Mouse (Mus musculus) hindbrain, embryonic 10.5 days (tissue): ENCODE measurements around the gene Tmem54. TPM values are rescaled to one million over a fixed set of nuclear protein-coding genes. Genes with fewer than 3 reads are reported as not detected.

Source experiments
- DNase-seq: peaks from one replicate; pipeline ENCODE4 v3.0.0-alpha.2; 2017; ENCODE audit warnings: low spot score
- H3K27ac ChIP-seq: fragments of 300-500 bp; sonication (generic); 2 replicates; pipeline ENCODE4 v1.5.1; 2016; ENCODE audit warnings: mild to moderate bottlenecking, moderate library complexity
- H3K27me3 ChIP-seq: fragments of 300-500 bp; sonication (generic); 2 replicates; pipeline ENCODE4 v1.6.1; 2016; ENCODE audit warnings: mild to moderate bottlenecking; ENCODE audit not compliant: poor library complexity, insufficient read depth, severe bottlenecking
- H3K36me3 ChIP-seq: fragments of 300-500 bp; sonication (generic); 2 replicates; pipeline ENCODE4 v1.6.1; 2016; ENCODE audit warnings: mild to moderate bottlenecking, moderate library complexity
- H3K4me1 ChIP-seq: fragments of 300-500 bp; sonication (generic); replicated peaks from 2 replicates; pipeline ENCODE4 v1.6.1; 2016; ENCODE audit warnings: mild to moderate bottlenecking
- H3K4me3 ChIP-seq: fragments of 300-500 bp; sonication (generic); 2 replicates; pipeline ENCODE4 v1.5.1; 2016; ENCODE audit warnings: mild to moderate bottlenecking, moderate library complexity
- H3K9me3 ChIP-seq: fragments of 300-500 bp; sonication (generic); 2 replicates; pipeline ENCODE4 v1.6.1; 2016; ENCODE audit warnings: mild to moderate bottlenecking, moderate library complexity
- WGBS: fragments of 180-500 bp; shearing (Covaris S2); methylation state at CpG from one replicate; pipeline ENCODE4 v1.1.7; 2016; 5-methylcytosine and 5-hydroxymethylcytosine counted together
- polyA plus RNA-seq: library from polyadenylated mRNA; unstranded; fragments of >200 nt; fragmentation: Nextera tagmentation; extraction: Ambion mirVana; gene quantifications from 2 replicates; pipeline ENCODE4 v1.2.1, GENCODE M21; 2016

Gene Tmem54
- polyA plus RNA-seq = 2.5 and 5.1 TPM in 2 replicates

- Histone ChIP-seq H3K4me1 (peaks cover 23% of the 10 kb centered on the region), H3K27me3 (peaks cover 54% of the 10 kb centered on the region), H3K36me3 (no peaks in the 10 kb centered on the region), H3K9me3 (no peaks in the 10 kb centered on the region), H3K4me3 (peak within 1 kb of the TSS; percentile 42), H3K27ac (peak within 1 kb of the TSS; percentile 9; the same call in 1 of the 2 replicates)
- 2% methylated on average over 40 of the region's 40 CpGs for WGBS
- no peak for DNase-seq
Observed at GRCm38 (mm10) chr4:129105356-129105755, at the start of gene Tmem54. TSS of gene Tmem54 (plus strand) at chr4:129105548.

- Histone ChIP-seq H3K9me3 (no peaks in the 10 kb centered on the region), H3K4me3 (no peak overlapping the region), H3K36me3 (no peaks in the 10 kb centered on the region), H3K27ac (no peak overlapping the region), H3K27me3 (peaks cover 22% of the 10 kb centered on the region), H3K4me1 (peaks cover 33% of the 10 kb centered on the region)
- DNase-seq = no peak
- WGBS = 87% methylated on average over 5 of the region's 5 CpGs
Observed at GRCm38 (mm10) chr4:129055562-129055961, 49.8 kb upstream of the Tmem54 start.

DNA sequence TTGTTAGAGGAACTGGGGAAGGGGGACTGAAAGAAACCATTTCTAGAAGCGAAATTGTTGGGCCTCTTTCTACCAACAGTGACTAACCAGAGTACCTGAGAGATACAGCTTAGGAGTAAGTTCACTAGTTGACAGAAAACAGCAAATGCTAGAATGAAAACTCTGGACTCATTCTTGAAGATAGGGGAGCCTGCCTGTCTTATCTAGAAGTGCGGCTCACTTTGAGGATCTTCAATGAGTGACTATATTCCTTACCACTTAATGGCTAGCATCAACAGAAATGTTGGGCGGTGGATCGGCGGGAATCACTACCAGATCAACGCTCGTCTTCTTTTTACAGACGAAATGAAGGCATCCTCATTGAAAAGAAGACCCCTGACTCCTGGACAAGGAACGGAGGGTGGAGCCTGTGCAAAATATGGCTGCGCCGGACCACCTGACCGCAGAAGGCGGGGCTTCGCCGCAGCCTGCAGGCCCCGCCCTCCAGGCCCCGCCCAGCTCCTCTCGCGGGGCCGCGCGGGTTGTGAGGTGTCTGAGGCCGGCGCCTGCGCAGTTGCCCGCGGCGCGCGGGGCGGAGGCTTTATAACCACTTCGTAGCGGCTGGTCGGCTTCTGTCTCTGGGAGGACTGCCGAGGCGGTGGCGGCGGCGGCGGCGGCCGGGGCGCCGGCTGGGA, 47.7 kb upstream of the Tmem54 start:
- 0 out of 2 replicates have a peak, but pooled peaks cover 4% of the 10 kb centered on the region for H3K27me3 ChIP-seq
- 3% methylated on average over 43 of the region's 44 CpGs for WGBS
- peaks cover 23% of the 10 kb centered on the region for H3K4me1 ChIP-seq
- H3K27ac ChIP-seq = peak overlapping the region; percentile 94
- H3K9me3 ChIP-seq = no peaks in the 10 kb centered on the region
- DNase-seq = peak; percentile 97
- H3K36me3 ChIP-seq = no peaks in the 10 kb centered on the region
- peak overlapping the region; percentile 81 for H3K4me3 ChIP-seq

DNA sequence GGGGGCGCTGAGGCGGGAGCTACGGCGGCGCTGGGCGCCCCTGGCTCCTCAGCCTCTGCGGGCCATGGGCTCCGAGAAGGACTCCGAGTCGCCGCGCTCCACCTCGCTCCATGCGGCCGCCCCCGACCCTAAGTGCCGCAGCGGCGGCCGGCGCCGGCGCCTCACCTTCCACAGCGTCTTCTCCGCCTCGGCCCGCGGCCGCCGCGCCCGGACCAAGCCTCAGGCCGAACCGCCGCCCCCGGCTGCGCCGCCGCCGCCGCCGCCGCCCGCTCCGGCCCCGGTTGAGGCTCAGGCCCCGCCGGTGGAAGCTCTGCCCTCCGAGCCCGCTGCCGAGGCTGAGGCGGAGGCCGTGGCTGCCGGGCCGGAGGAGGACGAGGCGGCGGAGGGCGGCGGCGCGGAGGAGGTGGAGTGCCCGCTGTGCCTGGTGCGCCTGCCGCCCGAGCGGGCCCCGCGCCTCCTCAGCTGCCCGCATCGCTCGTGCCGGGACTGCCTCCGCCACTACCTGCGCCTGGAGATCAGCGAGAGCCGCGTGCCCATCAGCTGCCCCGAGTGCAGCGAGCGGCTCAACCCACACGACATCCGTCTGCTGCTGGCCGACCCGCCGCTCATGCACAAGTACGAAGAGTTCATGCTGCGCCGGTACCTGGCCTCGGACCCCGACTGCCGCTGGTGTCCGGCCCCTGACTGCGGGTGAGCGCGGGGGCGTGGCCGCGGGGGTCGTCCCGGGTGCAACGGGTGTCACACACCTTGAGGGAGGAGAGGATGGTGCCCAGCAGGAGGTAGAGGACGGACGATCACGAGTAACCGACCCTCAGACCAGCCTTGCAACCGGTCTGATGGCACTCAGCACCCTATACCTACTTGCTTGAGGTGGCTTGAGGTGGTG, 46.9 kb upstream of the Tmem54 start, which contains the start of gene Rnf19b:
Rnf19b (plus strand) TSS at position 65 of the 886 bp plus-strand sequence.
- Histone ChIP-seq H3K4me3 (peak within 1 kb of the TSS; percentile 81), H3K9me3 (no peaks in the 10 kb centered on the region), H3K36me3 (no peaks in the 10 kb centered on the region), H3K27me3 (no peaks in the 10 kb centered on the region), H3K4me1 (peaks cover 23% of the 10 kb centered on the region), H3K27ac (peak within 1 kb of the TSS; percentile 94)
- WGBS = under 1% methylated on average over 104 of the region's 107 CpGs
- DNase-seq = peak; percentile 57

- Histone ChIP-seq H3K27ac (peak overlapping the region; percentile 94), H3K4me3 (peak overlapping the region; percentile 81), H3K9me3 (no peaks in the 10 kb centered on the region), H3K4me1 (peaks cover 23% of the 10 kb centered on the region), H3K36me3 (no peaks in the 10 kb centered on the region), H3K27me3 (no peaks in the 10 kb centered on the region)
- WGBS = 4% methylated on average over 13 of the region's 13 CpGs
- peak; percentile 34 for DNase-seq
Observed at GRCm38 (mm10) chr4:129059125-129059551, 46.2 kb upstream of the Tmem54 start.

DNA sequence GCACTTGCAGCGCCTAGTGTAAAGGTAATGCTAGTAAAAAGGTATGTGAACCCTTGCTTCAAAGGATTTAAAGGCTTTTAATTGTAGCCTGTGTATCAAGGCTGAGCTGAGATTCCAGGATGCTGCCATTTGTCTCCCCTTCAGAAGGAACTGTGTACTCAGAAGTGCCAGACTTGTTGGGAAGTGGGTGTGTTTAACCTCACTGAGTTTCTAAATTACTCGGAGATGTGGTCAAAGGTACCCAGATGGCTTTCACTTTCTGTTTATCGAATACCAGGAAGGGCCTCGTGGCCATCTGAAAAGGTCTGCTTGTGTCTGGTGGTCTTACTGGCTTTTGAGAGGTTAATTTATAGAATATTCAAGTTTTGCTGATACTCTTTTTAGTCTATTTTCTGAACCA, 45.4 kb upstream of the Tmem54 start:
- no peak for DNase-seq
- WGBS = 66% methylated on average over 4 of the region's 4 CpGs
- Histone ChIP-seq H3K36me3 (no peaks in the 10 kb centered on the region), H3K27ac (no peak overlapping the region), H3K27me3 (no peaks in the 10 kb centered on the region), H3K9me3 (no peaks in the 10 kb centered on the region), H3K4me1 (peaks cover 23% of the 10 kb centered on the region), H3K4me3 (peak overlapping the region; percentile 81)

DNA sequence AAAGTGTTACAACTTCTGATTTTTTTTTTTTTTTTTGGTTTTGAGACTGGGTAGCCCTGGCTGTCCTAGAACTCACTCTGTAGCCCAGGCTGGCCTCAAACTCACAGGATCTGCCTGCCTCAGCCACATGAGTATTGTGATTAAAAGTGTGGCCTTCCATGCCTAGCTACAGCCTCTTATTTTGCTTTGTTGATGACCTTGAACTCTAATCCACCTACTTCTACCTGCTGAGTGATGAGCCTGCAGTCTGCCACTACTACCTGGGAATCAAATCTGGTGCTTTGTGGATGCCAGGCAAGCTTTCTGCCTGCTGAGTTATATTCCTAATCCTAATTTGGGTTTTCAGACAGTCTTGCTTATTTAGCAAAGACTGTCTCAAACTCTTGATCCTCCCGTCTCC, 43.9 kb upstream of the Tmem54 start:
- no peak for DNase-seq
- no peaks in the 10 kb centered on the region for H3K36me3 ChIP-seq
- H3K4me1 ChIP-seq = peaks cover 23% of the 10 kb centered on the region
- no peaks in the 10 kb centered on the region for H3K27me3 ChIP-seq
- H3K27ac ChIP-seq = no peak overlapping the region
- no peaks in the 10 kb centered on the region for H3K9me3 ChIP-seq
- H3K4me3 ChIP-seq = no peak overlapping the region
- WGBS = 93% methylated on average over 1 of the region's 1 CpGs

DNA sequence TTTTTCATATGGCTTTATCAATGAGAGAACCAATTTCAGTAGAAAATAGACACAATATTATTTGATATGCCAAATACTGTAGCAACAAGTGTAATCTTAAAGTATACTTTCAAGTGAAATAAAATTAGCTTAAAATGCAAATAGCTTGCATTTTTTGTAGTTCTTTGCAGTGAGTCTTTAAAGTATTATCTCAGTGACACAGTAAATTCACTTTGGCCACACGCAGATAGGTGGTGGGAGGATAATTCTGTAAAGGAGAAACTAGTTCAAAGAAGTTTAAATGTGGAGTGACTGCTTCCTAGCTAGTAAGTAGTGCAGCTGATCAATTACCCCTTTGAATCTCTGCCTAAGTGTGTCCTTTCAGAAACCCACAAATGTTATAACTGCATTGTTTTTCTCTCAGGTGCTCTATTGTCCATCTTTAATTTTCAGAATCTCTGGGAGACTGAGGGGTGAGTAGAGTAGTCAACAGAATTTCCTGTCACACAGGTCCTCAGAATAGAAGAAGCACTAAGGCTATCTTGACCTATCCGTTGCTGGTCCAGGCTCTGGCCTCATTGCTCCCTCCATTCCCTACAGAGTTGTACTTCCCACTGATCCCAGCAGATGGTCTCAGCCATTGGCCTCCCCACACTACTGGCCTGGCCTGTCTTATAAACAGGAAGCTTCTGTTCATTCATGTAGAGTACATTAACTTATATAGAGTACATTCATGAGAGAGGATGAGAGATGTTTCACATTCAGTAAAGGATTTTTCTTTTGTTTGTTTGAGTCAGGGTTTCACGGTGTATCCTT, 42.9 kb upstream of the Tmem54 start:
- Histone ChIP-seq H3K36me3 (no peaks in the 10 kb centered on the region), H3K4me3 (no peak overlapping the region), H3K27me3 (no peaks in the 10 kb centered on the region), H3K27ac (no peak overlapping the region), H3K9me3 (no peaks in the 10 kb centered on the region), H3K4me1 (peaks cover 20% of the 10 kb centered on the region)
- 84% methylated on average over 3 of the region's 3 CpGs for WGBS
- DNase-seq = no peak

DNA sequence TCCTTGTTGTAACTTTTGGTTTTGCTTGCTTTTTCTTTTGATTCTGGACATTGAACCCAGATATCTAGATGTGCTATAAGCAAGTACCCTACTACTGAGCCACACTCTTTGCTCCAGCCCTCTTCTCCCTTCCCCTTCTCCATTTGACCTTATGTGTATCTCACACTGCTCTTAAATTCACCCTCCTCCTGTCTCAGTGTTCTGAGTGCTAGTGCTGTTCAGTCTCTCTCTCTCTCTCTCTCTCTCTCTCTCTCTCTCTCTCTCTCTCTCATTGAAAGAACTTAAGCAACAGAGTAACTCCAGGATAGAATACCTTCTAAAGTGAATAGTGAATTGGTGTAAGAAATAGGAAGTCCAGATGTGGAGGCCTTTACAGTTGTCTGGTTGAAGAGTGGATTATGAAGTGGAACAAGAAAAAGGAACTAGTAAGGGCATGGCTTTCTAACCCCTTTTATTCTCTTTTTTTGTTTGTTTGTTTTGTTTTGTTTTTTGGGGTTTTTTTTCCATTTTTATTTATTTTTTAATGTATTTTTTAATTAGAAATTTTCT, 39.6 kb upstream of the Tmem54 start:
- no peaks in the 10 kb centered on the region for H3K9me3 ChIP-seq
- H3K27me3 ChIP-seq = no peaks in the 10 kb centered on the region
- no peak overlapping the region for H3K4me3 ChIP-seq
- DNase-seq = no peak
- no peaks in the 10 kb centered on the region for H3K36me3 ChIP-seq
- no peaks in the 10 kb centered on the region; the same call in 1 of the 2 replicates for H3K4me1 ChIP-seq
- H3K27ac ChIP-seq = no peak overlapping the region

DNA sequence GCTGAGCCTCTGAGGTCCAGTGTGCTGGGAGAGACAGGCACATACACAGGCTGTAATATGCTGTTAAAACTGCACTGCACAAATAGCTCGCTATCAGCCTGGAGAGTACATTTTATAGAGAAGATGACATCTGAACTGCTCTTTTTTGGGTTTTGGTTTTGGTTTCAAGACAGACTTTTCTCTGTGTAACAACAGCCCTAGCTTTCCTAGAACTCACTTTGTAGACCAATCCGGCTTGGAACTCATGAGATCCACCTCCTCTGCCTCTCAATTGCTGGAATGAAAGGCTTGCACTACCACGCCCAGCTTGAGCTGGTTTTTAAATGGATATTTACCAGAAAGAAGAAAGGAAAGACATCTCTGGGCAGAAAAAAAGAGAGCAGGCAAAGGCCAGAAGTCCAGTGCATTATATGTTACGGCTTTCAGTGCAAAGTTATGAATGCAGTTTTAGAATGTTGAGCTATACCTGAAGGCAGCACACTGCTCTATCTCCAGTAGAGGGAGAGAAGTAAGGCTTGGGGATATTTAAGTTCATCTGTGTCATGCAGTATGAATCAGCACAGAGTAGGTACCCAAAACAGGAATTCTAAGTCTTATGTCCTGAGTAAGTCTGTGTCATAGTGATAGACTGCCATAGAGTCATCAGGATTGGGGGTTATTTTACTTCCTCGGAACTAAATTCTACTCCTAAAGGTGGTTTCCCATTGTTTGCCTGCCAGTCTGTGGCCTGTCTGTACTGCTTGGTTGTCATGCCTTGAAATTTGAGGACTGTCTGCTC, 37.5 kb upstream of the Tmem54 start:
- no peak overlapping the region for H3K4me3 ChIP-seq
- WGBS = 87% methylated on average over 5 of the region's 5 CpGs
- no peaks in the 10 kb centered on the region for H3K4me1 ChIP-seq
- H3K9me3 ChIP-seq = no peaks in the 10 kb centered on the region
- H3K36me3 ChIP-seq = no peaks in the 10 kb centered on the region
- no peak overlapping the region for H3K27ac ChIP-seq
- DNase-seq = no peak
- no peaks in the 10 kb centered on the region for H3K27me3 ChIP-seq

DNA sequence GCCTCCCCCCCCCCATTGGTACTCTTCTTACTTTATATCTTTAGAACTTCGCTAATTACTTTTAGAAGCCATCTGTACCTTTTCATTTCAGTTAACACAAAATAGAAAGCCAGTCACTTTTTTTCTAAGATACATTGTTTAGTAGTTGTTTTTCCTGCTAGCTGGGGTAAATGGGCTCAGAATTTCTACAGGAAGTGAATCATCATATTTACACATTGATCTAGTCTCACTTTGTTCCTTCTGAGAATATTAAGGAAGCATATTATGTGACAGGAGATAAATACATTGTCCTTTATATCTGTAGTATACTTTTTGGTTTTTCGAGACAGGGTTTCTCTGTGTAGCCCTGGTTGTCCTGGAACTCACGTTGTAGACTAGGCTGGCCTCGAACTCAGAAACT, 36.5 kb upstream of the Tmem54 start:
- DNase-seq = no peak
- Histone ChIP-seq H3K4me1 (no peaks in the 10 kb centered on the region), H3K9me3 (no peaks in the 10 kb centered on the region), H3K36me3 (peaks cover 6% of the 10 kb centered on the region), H3K27me3 (no peaks in the 10 kb centered on the region), H3K4me3 (no peak overlapping the region), H3K27ac (no peak overlapping the region)
- WGBS = 94% methylated on average over 4 of the region's 4 CpGs

DNA sequence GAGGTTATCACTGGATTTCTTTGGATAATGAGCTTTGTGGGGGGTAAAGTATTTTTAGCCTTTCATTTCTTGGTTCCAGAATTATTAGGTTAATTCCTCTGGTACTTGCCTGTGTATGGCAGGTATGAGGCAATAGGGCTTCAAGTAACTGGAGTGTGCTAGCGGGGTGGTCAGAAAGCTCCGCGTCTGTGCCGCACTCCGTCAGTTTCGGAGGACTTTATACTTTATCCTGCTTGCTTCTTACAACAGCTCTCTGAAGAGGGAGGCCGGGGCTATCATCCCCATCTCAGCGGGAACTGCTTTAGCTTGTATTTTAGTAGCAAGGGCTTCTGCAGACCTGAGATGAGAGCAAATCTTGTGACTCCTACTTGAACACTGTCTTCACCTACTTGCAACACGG, 26.2 kb upstream of the Tmem54 start:
- WGBS = 95% methylated on average over 9 of the region's 9 CpGs
- Histone ChIP-seq H3K9me3 (no peaks in the 10 kb centered on the region), H3K4me1 (peaks cover 3% of the 10 kb centered on the region; the same call in 1 of the 2 replicates), H3K36me3 (peaks cover 94% of the 10 kb centered on the region), H3K27me3 (no peaks in the 10 kb centered on the region), H3K4me3 (no peak overlapping the region), H3K27ac (no peak overlapping the region)
- DNase-seq = no peak
